Mouse (Mus musculus) left cerebral cortex, postnatal 25 days (tissue): ENCODE measurements around the gene Dbt. TPM values are rescaled to one million over a fixed set of nuclear protein-coding genes. Genes with fewer than 3 reads are reported as not detected.
"Not testable (repeated sequence)": the region's sequence is repeated elsewhere in the genome, so short reads cannot be mapped to it uniquely, and the experiment has no call there.

Experiments
- DNase-seq, 2 experiments: peaks; one replicate each; pipeline ENCODE4 v3.0.0; 2022; ENCODE audit warnings: low spot score in 2 of 2, mixed read lengths in 1 of 2
- intact Hi-C: fragments of 180-260 bp; cut with DNase I; formaldehyde crosslinking; loops from one replicate; pipeline ENCODE4 v1.15.1; 2025
- total RNA-seq, 2 experiments: library from RNA; stranded (reverse); gene quantifications; 2 replicates each; pipeline ENCODE4 v1.2.3; 2021

The Dbt gene
- total RNA-seq, 2 experiments from 2014 or later: 18.2 to 20.6 TPM

- intact Hi-C loops: loop anchor here (5.0 kb wide), 1 partner anchor 51 kb away; no protein-coding TSS in a partner anchor
- DNase-seq: peak in 1 of 2 experiments; percentile 56
Observed at GRCm38 (mm10) chr3:116530826-116531225, 18.0 kb downstream of the Dbt start.

- intact Hi-C loops: no loop called here
- peak in 1 of 2 experiments; percentile 55 for DNase-seq
Observed at GRCm38 (mm10) chr3:116536428-116537199, 23.7 kb downstream of the Dbt start.

DNA sequence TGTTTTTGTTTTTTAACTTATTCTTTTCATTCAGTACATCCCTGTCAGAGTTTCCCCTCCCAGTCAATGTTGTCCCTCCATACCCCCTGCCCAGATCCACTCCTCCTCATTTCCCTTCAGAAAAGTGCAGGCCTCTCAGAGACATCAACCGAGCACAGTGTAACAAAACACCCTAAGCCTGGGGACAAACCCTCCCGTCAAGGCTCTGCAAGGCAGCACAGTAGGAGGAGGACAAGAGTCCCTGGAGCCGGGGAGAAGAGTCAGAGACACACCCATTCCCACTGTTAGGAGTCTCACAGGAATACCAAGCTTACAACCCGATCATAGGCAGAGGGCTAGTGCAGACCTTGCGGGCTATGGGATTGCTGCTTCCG lies 24.3 kb downstream of the Dbt start:
- no peak for DNase-seq
- intact Hi-C loops: no loop called here

DNA sequence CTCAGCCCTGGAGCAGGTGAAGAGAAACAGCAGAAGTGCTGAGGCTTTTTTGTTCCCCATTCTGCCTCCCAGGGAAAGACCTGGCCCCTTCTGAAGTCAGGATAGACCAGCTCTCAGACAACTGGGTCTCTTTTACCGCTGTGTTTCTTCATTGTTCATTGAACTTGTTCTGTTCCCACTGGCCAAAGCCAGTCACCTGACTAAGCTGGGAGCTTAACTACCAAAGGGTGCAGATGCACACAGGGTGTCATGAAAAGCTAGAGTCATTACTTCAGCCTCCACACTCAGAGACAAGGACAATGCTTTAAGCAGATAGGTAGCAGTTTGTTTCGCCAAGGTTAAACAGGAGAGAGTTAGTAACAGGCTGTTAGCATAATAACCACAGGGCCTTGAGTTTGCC lies 29.2 kb downstream of the Dbt start:
- no peak for DNase-seq
- intact Hi-C loops: no loop called here

DNA sequence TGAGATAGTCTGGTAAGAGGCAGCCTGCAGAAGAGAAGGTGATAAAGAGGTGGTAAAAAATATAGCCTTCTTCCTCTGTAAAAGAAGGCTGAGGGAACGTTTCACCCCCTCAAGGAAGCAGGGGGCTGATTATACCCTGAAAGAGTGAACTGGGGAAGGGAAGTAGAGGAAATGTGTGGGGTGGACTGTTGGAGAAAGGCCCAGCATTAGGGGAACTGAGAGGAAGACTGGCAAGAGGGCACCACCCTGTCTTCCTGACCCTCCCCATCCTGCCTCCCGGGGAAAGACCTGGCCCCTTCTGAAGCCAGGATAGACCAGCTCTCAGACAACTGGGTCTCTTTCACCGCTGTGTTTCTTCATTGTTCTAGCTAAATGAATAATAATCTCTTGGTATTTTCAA lies 29.7 kb downstream of the Dbt start:
- intact Hi-C loops: no loop called here
- no peak for DNase-seq

- intact Hi-C loops: no loop called here
- no peak for DNase-seq
Observed at GRCm38 (mm10) chr3:116547430-116547829, 34.6 kb downstream of the Dbt start.

DNA sequence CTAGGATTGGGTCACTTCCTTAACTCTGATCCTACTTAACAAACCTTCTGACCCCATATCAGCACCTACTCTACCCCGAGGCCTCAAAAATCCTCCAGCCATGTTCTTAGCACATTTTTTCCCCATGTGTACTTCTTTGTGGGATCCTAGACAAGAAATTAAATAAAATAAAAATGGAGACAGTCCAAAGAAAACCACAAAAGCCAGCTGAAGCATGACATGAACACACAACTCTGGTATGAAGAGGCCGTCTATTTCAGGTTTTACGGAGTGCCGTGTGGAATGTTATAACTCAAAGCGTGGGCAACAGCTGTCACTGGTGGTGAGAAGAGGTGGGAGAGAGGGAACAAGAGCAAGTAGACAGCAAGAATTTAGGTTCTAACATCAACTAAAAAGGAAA lies 38.5 kb downstream of the Dbt start:
- intact Hi-C loops: no loop called here
- peak in 1 of 2 experiments; percentile 62 for DNase-seq

DNA sequence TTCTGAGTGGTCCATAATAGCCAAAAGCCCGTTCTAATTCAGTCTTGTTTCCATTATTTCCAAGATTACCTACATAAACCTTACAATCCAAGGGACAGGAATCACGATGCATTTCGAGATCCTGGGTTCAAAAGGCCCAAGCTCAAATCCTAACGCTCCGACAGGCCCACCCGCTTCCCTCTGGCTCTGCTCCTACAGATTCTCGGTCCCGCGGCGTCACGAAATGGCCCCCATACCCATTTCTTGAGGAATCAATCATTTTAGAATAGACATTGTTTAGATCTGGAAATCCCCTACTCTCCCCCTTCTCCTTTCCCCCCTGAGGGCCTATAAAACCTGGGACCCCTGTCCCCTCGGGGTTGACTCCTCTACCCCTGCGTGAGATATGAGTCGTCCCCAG lies 48.4 kb downstream of the Dbt start:
- intact Hi-C loops, DNase-seq: not testable (repeated sequence)

DNA sequence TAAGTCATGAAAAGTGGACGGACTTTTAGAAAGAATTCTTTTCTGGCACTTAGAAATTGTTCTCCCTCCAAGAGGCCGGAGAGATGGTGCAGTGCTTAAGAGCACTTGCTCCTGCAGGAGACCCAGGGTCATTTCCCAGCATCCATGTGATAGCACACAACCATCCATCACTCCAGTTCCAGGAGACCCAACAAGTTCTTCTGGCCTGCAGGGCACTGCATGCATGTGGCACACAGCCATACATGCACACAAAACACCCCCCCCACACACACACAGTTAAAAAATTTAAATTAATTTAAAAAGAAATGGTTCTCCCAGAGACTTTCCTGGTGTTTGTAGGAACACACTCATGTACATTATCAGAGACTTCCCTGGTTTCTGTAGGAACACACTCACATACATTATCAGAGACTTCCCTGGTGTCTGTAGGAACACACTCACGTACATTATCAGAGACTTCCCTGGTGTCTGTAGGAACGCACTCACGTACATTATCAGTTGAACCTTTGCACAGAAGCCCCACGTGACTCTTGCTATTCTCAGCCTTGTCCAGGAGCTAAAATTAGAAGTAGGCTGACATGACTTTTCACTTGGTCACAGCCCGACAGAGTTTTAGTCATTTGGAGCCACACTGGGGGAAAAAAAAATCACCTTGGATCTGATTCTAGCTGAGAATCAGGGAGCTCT lies 49.7 kb downstream of the Dbt start, which contains the start of gene Lrrc39:
Lrrc39 (plus strand) TSS at position 566 of the 687 bp plus-strand sequence.
- intact Hi-C loops: no loop called here
- no peak for DNase-seq

GRCm38 (mm10) chr3:116563095-116563492 lies 50.2 kb downstream of the Dbt start:
- DNase-seq: no peak
- intact Hi-C loops: no loop called here

GRCm38 (mm10) chr3:116570628-116571027 lies 57.8 kb downstream of the Dbt start:
- intact Hi-C loops: no loop called here
- DNase-seq: no peak

- no peak for DNase-seq
- intact Hi-C loops: loop anchor here (5.0 kb wide), 1 partner anchor 245 kb away; no protein-coding TSS in a partner anchor
Observed at GRCm38 (mm10) chr3:116577286-116577685, 64.4 kb downstream of the Dbt start.

DNA sequence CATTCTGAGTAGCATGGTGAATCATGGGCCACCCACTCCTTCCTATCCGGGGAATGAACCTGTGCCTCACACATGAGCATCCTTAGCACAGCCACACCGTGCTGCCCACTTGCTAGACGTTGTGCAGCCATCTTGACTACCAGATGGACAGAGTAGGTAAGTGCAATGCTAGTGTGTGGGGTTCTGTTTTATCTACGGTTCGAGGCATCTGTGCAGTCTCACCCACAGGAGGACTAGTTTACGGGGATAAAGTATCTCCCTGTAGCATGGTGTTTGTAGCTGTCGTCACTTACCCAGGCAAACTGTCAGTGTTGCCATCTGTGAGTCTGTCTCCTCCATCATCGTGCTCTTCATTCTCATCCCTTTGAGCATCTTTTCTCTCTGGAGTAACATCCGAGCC lies 69.3 kb downstream of the Dbt start:
- DNase-seq: peak; percentile 37 to 90
- intact Hi-C loops: loop anchor here (5.0 kb wide), 1 partner anchor 50 kb away; no protein-coding TSS in a partner anchor

DNA sequence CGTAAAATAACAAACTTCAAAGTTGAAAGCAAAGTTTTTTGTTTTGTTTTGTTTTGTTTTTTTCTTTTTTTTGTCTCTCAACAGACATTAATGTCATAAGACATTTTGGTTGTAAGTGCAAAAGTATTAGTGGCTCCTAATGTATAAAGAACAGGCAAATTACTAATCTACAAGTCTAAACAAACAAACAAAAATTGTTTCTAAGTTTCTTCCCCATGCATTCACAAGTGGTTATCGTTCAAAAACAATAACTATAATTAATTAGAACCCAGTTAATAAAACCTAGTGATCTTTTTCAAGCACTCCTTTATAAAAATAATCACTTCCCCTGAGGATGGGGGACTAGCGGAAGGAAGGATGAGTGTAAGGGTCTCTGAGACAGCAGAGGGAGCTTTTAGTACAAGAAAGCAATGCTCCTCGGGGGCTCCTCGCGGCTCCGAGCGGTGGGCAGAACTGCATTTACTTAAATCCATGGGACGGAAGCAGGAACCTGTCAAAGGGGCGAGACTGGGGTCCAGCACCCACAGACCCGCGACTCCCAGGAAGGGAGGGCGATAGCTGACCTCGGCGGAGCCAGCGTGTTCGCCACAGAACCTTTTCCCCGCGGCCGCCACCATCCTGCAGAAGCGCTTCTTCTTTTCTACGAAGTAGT lies 81.3 kb downstream of the Dbt start:
- intact Hi-C loops: loop anchor here (1.0 to 5.0 kb wide), 4 partner anchors 68 to 243 kb away; partner anchors contain the start of genes Dbt and Mfsd14a
- no peak for DNase-seq

DNA sequence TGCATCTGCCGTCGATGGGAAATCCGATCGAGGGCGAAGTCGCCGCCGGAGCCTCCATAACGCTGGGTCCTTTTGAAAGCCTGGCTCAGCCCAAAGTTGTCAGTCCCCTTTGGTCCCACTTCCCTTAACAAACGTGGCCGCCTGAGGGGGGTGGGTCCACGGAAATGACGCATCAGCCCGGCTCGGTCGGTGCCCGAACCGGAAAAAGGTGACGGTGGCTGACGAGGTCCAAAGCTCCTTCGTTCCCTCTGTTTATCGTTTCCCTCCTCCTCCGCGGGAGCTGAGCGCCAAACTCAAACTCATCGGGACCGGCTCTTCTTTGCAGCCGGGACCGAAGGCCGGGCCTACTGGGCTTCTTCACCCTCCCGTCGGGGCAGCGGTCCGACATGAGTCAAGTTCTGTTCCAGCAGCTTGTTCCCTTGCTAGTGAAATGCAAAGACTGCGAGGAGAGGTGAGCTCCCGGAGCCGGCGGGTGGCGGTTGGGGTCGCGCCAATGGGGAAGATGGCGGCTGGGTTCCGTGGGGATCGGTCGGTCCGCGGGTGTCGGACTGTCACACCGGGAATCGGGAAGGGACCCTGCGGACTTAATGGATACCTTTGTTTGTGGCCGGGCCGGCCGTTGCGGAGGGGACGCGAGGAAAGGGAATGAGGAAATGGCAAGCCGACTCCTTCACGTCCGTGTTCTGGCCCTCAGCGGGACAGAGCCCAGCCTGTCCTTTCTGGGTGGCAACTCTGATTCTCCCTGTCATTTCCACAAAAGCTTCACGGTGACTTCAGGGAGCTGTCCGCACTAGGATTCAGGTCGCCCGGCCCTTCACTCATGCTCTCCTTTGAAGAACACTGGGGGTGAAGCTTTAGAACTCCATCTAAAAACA lies 82.1 kb downstream of the Dbt start, which contains the start of gene Sass6:
Sass6 (plus strand) TSS at position 255 of the 875 bp plus-strand sequence.
- intact Hi-C loops: loop anchor here (1.0 to 5.0 kb wide), 4 partner anchors 67 to 242 kb away; partner anchors contain the start of genes Dbt and Mfsd14a

DNA sequence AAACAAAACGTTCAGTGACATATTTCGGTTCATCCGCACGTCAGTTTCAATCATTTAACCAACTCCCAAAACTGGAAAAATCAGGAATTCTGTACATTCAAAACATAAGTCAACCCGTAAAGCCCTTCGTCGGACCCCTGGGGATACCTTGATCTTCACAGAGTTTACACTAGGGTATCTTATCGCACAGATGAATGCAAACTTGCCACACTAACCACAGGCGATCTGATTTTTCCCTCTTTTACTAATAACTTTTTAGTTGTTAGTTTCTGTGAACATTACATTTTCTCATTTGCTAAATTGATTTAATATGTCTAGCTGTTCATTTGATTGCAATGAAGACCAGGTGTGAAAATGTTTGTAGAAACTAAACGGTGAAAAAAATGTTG lies 82.7 kb downstream of the Dbt start:
- intact Hi-C loops: loop anchor here (2.0 kb wide), 2 partner anchors 83 to 155 kb away; partner anchors contain the start of gene Dbt
- no peak for DNase-seq

More for the DNA sequence above, 82.1 kb downstream of the Dbt start, which contains the start of gene Sass6:
- peak; percentile 97 to 98 for DNase-seq
